Mouse (Mus musculus) thymus, adult 2 months (tissue): ENCODE measurements around the gene Rbfox2.

ENCODE experiments used
- CTCF ChIP-seq: fragments of 200-500 bp; IDR thresholded peaks from 2 replicates; pipeline ENCODE4 v1.5.1; 2012; ENCODE audit warnings: mild to moderate bottlenecking, control low read depth, low read length, moderate library complexity, borderline replicate concordance; ENCODE audit not compliant: control insufficient read depth, poor library complexity, insufficient read depth; ENCODE audit errors: extremely low read depth
- POLR2A ChIP-seq: fragments of 200-500 bp; IDR thresholded peaks from 2 replicates; pipeline ENCODE4 v1.6.1; 2012; ENCODE audit warnings: mild to moderate bottlenecking, low read length, control low read depth, moderate library complexity; ENCODE audit not compliant: control insufficient read depth, poor library complexity, insufficient read depth; ENCODE audit errors: extremely low read depth

GRCm38 (mm10) chr15:77306547-77307261 lies at the start of gene Rbfox2:
- TF ChIP-seq CTCF: no peak
- no peak for TF ChIP-seq POLR2A
